Mouse (Mus musculus): ENCODE measurements around the gene Csf2rb2. TPM values are rescaled to one million over a fixed set of nuclear protein-coding genes. Genes with fewer than 3 reads are reported as not detected.
"Not testable (repeated sequence)": the region's sequence is repeated elsewhere in the genome, so short reads cannot be mapped to it uniquely, and the experiment has no call there.

Csf2rb2 gene
- polyA plus RNA-seq, 1 experiment from 2014 or later: 0.10 TPM

GRCm38 (mm10) chr15:78312421-78313233, 7.1 kb upstream of the Csf2rb2 start:
- not testable (repeated sequence) for H3K4me2 ChIP-seq; ATAC-seq (ENCODE audit: insufficient number of reproducible peaks, insufficient read depth, low FRiP score, low TSS enrichment, low read depth); H3K9me3 ChIP-seq; H3K9ac ChIP-seq (replicated peaks); H3K27me3 ChIP-seq; H3K27ac ChIP-seq; H3K36me3 ChIP-seq; H3K4me1 ChIP-seq (replicated peaks); H3K4me3 ChIP-seq (replicated peaks)
- 71% methylated on average over 4 of the region's 4 CpGs for WGBS

GRCm38 (mm10) chr15:78310971-78311370, 5.5 kb upstream of the Csf2rb2 start:
- Histone ChIP-seq H3K4me3 (replicated peaks) (no peak overlapping the region), H3K27me3 (no peaks in the 10 kb centered on the region), H3K4me1 (replicated peaks) (no peaks in the 10 kb centered on the region), H3K9ac (replicated peaks) (no peak overlapping the region), H3K36me3 (no peaks in the 10 kb centered on the region), H3K27ac (no peak overlapping the region), H3K4me2 (no peak overlapping the region), H3K9me3 (no peaks in the 10 kb centered on the region)
- 78% methylated on average over 4 of the region's 4 CpGs for WGBS
- no peak for ATAC-seq (ENCODE audit: insufficient number of reproducible peaks, insufficient read depth, low FRiP score, low TSS enrichment, low read depth)

- Histone ChIP-seq H3K4me1 (replicated peaks) (no peaks in the 10 kb centered on the region), H3K9ac (replicated peaks) (no peak overlapping the region), H3K4me2 (no peak overlapping the region), H3K27me3 (no peaks in the 10 kb centered on the region), H3K4me3 (replicated peaks) (no peak overlapping the region), H3K27ac (no peak overlapping the region), H3K36me3 (no peaks in the 10 kb centered on the region), H3K9me3 (no peaks in the 10 kb centered on the region)
- ATAC-seq (ENCODE audit: insufficient number of reproducible peaks, insufficient read depth, low FRiP score, low TSS enrichment, low read depth): no peak
- WGBS: 19% methylated on average over 5 of the region's 5 CpGs
Observed at GRCm38 (mm10) chr15:78309865-78310264, 4.3 kb upstream of the Csf2rb2 start.

GRCm38 (mm10) chr15:78303665-78304233, 1.8 kb downstream of the Csf2rb2 start:
- Histone ChIP-seq H3K27ac (no peak overlapping the region), H3K36me3 (no peaks in the 10 kb centered on the region), H3K9ac (replicated peaks) (no peak overlapping the region), H3K4me2 (no peak overlapping the region), H3K27me3 (no peaks in the 10 kb centered on the region), H3K4me3 (replicated peaks) (no peak overlapping the region), H3K4me1 (replicated peaks) (no peaks in the 10 kb centered on the region), H3K9me3 (no peaks in the 10 kb centered on the region)
- ATAC-seq (ENCODE audit: insufficient number of reproducible peaks, insufficient read depth, low FRiP score, low TSS enrichment, low read depth): no peak
- WGBS: 89% methylated on average over 6 of the region's 6 CpGs

GRCm38 (mm10) chr15:78302718-78303117, 2.8 kb downstream of the Csf2rb2 start:
- Histone ChIP-seq H3K27ac (no peak overlapping the region), H3K4me2 (no peak overlapping the region), H3K9me3 (no peaks in the 10 kb centered on the region), H3K4me3 (replicated peaks) (no peak overlapping the region), H3K36me3 (no peaks in the 10 kb centered on the region), H3K9ac (replicated peaks) (no peak overlapping the region), H3K27me3 (no peaks in the 10 kb centered on the region), H3K4me1 (replicated peaks) (no peaks in the 10 kb centered on the region)
- 95% methylated on average over 4 of the region's 4 CpGs for WGBS
- ATAC-seq (ENCODE audit: insufficient number of reproducible peaks, insufficient read depth, low FRiP score, low TSS enrichment, low read depth): no peak

- ATAC-seq (ENCODE audit: insufficient number of reproducible peaks, insufficient read depth, low FRiP score, low TSS enrichment, low read depth): no peak
- Histone ChIP-seq H3K9ac (replicated peaks) (no peak overlapping the region), H3K27me3 (no peaks in the 10 kb centered on the region), H3K9me3 (no peaks in the 10 kb centered on the region), H3K4me3 (replicated peaks) (no peak overlapping the region), H3K4me1 (replicated peaks) (no peaks in the 10 kb centered on the region), H3K27ac (no peak overlapping the region), H3K36me3 (no peaks in the 10 kb centered on the region), H3K4me2 (no peak overlapping the region)
Observed at GRCm38 (mm10) chr15:78300773-78301172, 4.7 kb downstream of the Csf2rb2 start.

- H3K4me1 ChIP-seq (replicated peaks): no peaks in the 10 kb centered on the region
- no peak overlapping the region for H3K9ac ChIP-seq (replicated peaks)
- no peak for ATAC-seq (ENCODE audit: insufficient number of reproducible peaks, insufficient read depth, low FRiP score, low TSS enrichment, low read depth)
- no peaks in the 10 kb centered on the region for H3K36me3 ChIP-seq
- no peak overlapping the region for H3K4me3 ChIP-seq (replicated peaks)
- 79% methylated on average over 3 of the region's 3 CpGs for WGBS
- H3K27me3 ChIP-seq: no peaks in the 10 kb centered on the region
- no peak overlapping the region for H3K27ac ChIP-seq
- no peak overlapping the region for H3K4me2 ChIP-seq
- H3K9me3 ChIP-seq: no peaks in the 10 kb centered on the region
Observed at GRCm38 (mm10) chr15:78299641-78300040, 5.9 kb downstream of the Csf2rb2 start.

GRCm38 (mm10) chr15:78298558-78298957, 7.0 kb downstream of the Csf2rb2 start:
- Histone ChIP-seq H3K9ac (replicated peaks) (no peak overlapping the region), H3K27me3 (no peaks in the 10 kb centered on the region), H3K4me1 (replicated peaks) (no peaks in the 10 kb centered on the region; the same call in 1 of the 2 replicates), H3K36me3 (no peaks in the 10 kb centered on the region), H3K4me2 (no peak overlapping the region), H3K27ac (no peak overlapping the region), H3K4me3 (replicated peaks) (no peak overlapping the region), H3K9me3 (no peaks in the 10 kb centered on the region)
- ATAC-seq (ENCODE audit: insufficient number of reproducible peaks, insufficient read depth, low FRiP score, low TSS enrichment, low read depth): no peak
- WGBS: 70% methylated on average over 1 of the region's 1 CpGs

- Histone ChIP-seq H3K4me1 (replicated peaks) (no peaks in the 10 kb centered on the region; the same call in 1 of the 2 replicates), H3K9ac (replicated peaks) (no peak overlapping the region), H3K27me3 (no peaks in the 10 kb centered on the region), H3K4me2 (no peak overlapping the region), H3K9me3 (no peaks in the 10 kb centered on the region), H3K4me3 (replicated peaks) (no peak overlapping the region), H3K27ac (no peak overlapping the region), H3K36me3 (no peaks in the 10 kb centered on the region)
- WGBS: 83% methylated on average over 4 of the region's 4 CpGs
- no peak for ATAC-seq (ENCODE audit: insufficient number of reproducible peaks, insufficient read depth, low FRiP score, low TSS enrichment, low read depth)
Observed at GRCm38 (mm10) chr15:78293716-78294115, 11.8 kb downstream of the Csf2rb2 start.

- not testable (repeated sequence) for H3K4me1 ChIP-seq (replicated peaks); H3K4me3 ChIP-seq (replicated peaks); H3K4me2 ChIP-seq; H3K9ac ChIP-seq (replicated peaks); H3K36me3 ChIP-seq; H3K27me3 ChIP-seq; H3K27ac ChIP-seq; ATAC-seq (ENCODE audit: insufficient number of reproducible peaks, insufficient read depth, low FRiP score, low TSS enrichment, low read depth); H3K9me3 ChIP-seq
- WGBS: 14% methylated on average over 2 of the region's 2 CpGs
Observed at GRCm38 (mm10) chr15:78293228-78293627, 12.3 kb downstream of the Csf2rb2 start.

GRCm38 (mm10) chr15:78289775-78290174, 15.7 kb downstream of the Csf2rb2 start:
- ATAC-seq (ENCODE audit: insufficient number of reproducible peaks, insufficient read depth, low FRiP score, low TSS enrichment, low read depth); H3K27me3 ChIP-seq; H3K9ac ChIP-seq (replicated peaks); H3K9me3 ChIP-seq; H3K27ac ChIP-seq; H3K4me3 ChIP-seq (replicated peaks); H3K4me1 ChIP-seq (replicated peaks); H3K36me3 ChIP-seq; H3K4me2 ChIP-seq: not testable (repeated sequence)
- 83% methylated on average over 5 of the region's 5 CpGs for WGBS

GRCm38 (mm10) chr15:78287941-78288340, 17.6 kb downstream of the Csf2rb2 start:
- WGBS: 74% methylated on average over 5 of the region's 5 CpGs
- no peak overlapping the region for H3K27ac ChIP-seq
- no peaks in the 10 kb centered on the region for H3K9me3 ChIP-seq
- H3K9ac ChIP-seq (replicated peaks): no peak overlapping the region
- ATAC-seq (ENCODE audit: insufficient number of reproducible peaks, insufficient read depth, low FRiP score, low TSS enrichment, low read depth): no peak
- no peaks in the 10 kb centered on the region for H3K27me3 ChIP-seq
- H3K4me2 ChIP-seq: no peak overlapping the region
- no peak overlapping the region for H3K4me3 ChIP-seq (replicated peaks)
- H3K36me3 ChIP-seq: no peaks in the 10 kb centered on the region
- H3K4me1 ChIP-seq (replicated peaks): no peaks in the 10 kb centered on the region

Data from limb, embryonic 12.5 days (tissue).